Mouse (Mus musculus) CH12.LX (cell line): ENCODE measurements at regions not wholly inside any gene's neighbourhood (a gene's known extent, or its start where the extent isn't known, plus 50 kb on each side); places are given as distances from the start of the nearest gene placed in this dataset.
A peak's percentile ranks its signal among the peaks of the same experiment; 100 is the strongest.

Experiments
- DNase-seq: peaks from one replicate; pipeline ENCODE4 v3.0.0-alpha.2; 2013; ENCODE audit errors: extremely low read depth
- H3K27ac ChIP-seq: 2 replicates; pipeline ENCODE4 v1.5.1; 2012; ENCODE audit warnings: low read depth, mild to moderate bottlenecking, control low read depth, moderate library complexity; ENCODE audit not compliant: insufficient read depth
- H3K27me3 ChIP-seq: replicated peaks from 2 replicates; pipeline ENCODE3; 2012; ENCODE audit warnings: inconsistent platforms
- H3K36me3 ChIP-seq, 2 experiments: replicated peaks in 1 of 2; 2 replicates each; pipeline versions ENCODE3 to v1.6.1; 2012; ENCODE audit warnings: inconsistent platforms in 1 of 2, low read length in 1 of 2, mild to moderate bottlenecking in 1 of 2, mixed read lengths in 1 of 2, moderate library complexity in 1 of 2; ENCODE audit not compliant: control insufficient read depth in 1 of 2, insufficient read depth in 1 of 2
- H3K4me1 ChIP-seq, 2 experiments: 2 replicates each; pipeline ENCODE4 v1.6.1; 2012; ENCODE audit warnings: inconsistent platforms in 1 of 2, moderate library complexity in 1 of 2; ENCODE audit not compliant: insufficient read depth in 2 of 2, control insufficient read depth in 1 of 2
- H3K4me2 ChIP-seq: 2 replicates; pipeline ENCODE4 v1.6.1; 2012; ENCODE audit warnings: low read depth, mild to moderate bottlenecking, control low read depth; ENCODE audit not compliant: poor library complexity, insufficient read depth, severe bottlenecking
- H3K4me3 ChIP-seq, 3 experiments: fragments of 150-350 bp in 1 of 3; sonication (generic) in 1 of 3; replicated peaks in 1 of 3; 2 replicates each; pipeline versions ENCODE3 to v1.5.1; 2011 to 2012; ENCODE audit warnings: low read depth in 2 of 3, low read length in 2 of 3, mild to moderate bottlenecking in 2 of 3, moderate library complexity in 2 of 3, control low read depth in 1 of 3, improper control_type of control experiment in 1 of 3, inconsistent platforms in 1 of 3, mixed read lengths in 1 of 3; ENCODE audit not compliant: poor library complexity in 1 of 3
- H3K79me2 ChIP-seq: replicated peaks from 2 replicates; pipeline ENCODE4 v1.6.1; 2012; ENCODE audit warnings: mild to moderate bottlenecking, moderate library complexity; ENCODE audit not compliant: control insufficient read depth, poor library complexity, insufficient read depth, severe bottlenecking; ENCODE audit errors: extremely low read depth
- H3K9ac ChIP-seq: 2 replicates; pipeline ENCODE4 v1.6.1; 2012; ENCODE audit warnings: low read depth, mild to moderate bottlenecking, control low read depth, moderate library complexity; ENCODE audit not compliant: insufficient read depth
- H3K9me3 ChIP-seq: replicated peaks from 2 replicates; pipeline ENCODE3; 2012; ENCODE audit warnings: low read length, inconsistent platforms, mixed read lengths
- CHD1 ChIP-seq: IDR thresholded peaks from 2 replicates; pipeline ENCODE4 v1.6.1; 2012; ENCODE audit warnings: low read depth, low read length, improper control_type of control experiment, inconsistent platforms
- CHD2 ChIP-seq: IDR thresholded peaks from 2 replicates; pipeline ENCODE4 v1.6.1; 2011; ENCODE audit warnings: low read length, improper control_type of control experiment
- CTCF ChIP-seq, 2 experiments: IDR thresholded peaks in 1 of 2; conservative IDR thresholded peaks in 1 of 2; 2 replicates each; pipeline ENCODE4 v1.5.1; 2011 to 2012; ENCODE audit warnings: low read depth in 2 of 2, low read length in 2 of 2, improper control_type of control experiment in 1 of 2, inconsistent platforms in 1 of 2, mild to moderate bottlenecking in 1 of 2, moderate library complexity in 1 of 2
- E2F4 ChIP-seq: IDR thresholded peaks from 2 replicates; pipeline ENCODE4 v1.6.1; 2011; ENCODE audit warnings: low read depth, low read length, improper control_type of control experiment; ENCODE audit not compliant: insufficient replicate concordance
- ELF1 ChIP-seq: IDR thresholded peaks from 2 replicates; pipeline ENCODE4 v1.6.1; 2014; ENCODE audit warnings: low read depth, mild to moderate bottlenecking, inconsistent platforms, low read length, improper control_type of control experiment
- EP300 ChIP-seq: IDR thresholded peaks from 2 replicates; pipeline ENCODE4 v1.6.1; 2011; ENCODE audit warnings: low read length, improper control_type of control experiment
- ETS1 ChIP-seq: conservative IDR thresholded peaks from 2 replicates; pipeline ENCODE4 v1.6.1; 2012; ENCODE audit warnings: low read depth, mild to moderate bottlenecking, inconsistent platforms, low read length, improper control_type of control experiment, moderate library complexity
- JUND ChIP-seq: conservative IDR thresholded peaks from 2 replicates; pipeline ENCODE4 v1.6.1; 2011; ENCODE audit warnings: low read depth, low read length, improper control_type of control experiment
- MAFK ChIP-seq: IDR thresholded peaks from 2 replicates; pipeline ENCODE4 v1.6.1; 2011; ENCODE audit warnings: low read length, improper control_type of control experiment; ENCODE audit not compliant: insufficient replicate concordance
- MAX ChIP-seq: IDR thresholded peaks from 2 replicates; pipeline ENCODE4 v1.6.1; 2011; ENCODE audit warnings: low read length, improper control_type of control experiment
- MAZ ChIP-seq: IDR thresholded peaks from 2 replicates; pipeline ENCODE4 v1.6.1; 2012; ENCODE audit warnings: low read depth, mild to moderate bottlenecking, inconsistent platforms, low read length, improper control_type of control experiment, moderate library complexity
- MEF2A ChIP-seq: IDR thresholded peaks from 2 replicates; pipeline ENCODE4 v1.6.1; 2014; ENCODE audit warnings: low read depth, mild to moderate bottlenecking, inconsistent platforms, low read length, improper control_type of control experiment, borderline replicate concordance
- MXI1 ChIP-seq: IDR thresholded peaks from 2 replicates; pipeline ENCODE4 v1.6.1; 2011; ENCODE audit warnings: mild to moderate bottlenecking, low read depth, low read length, improper control_type of control experiment
- POLR2AphosphoS2 ChIP-seq: IDR thresholded peaks from 2 replicates; pipeline ENCODE4 v1.6.1; 2011; ENCODE audit warnings: low read depth, low read length, improper control_type of control experiment
- RAD21 ChIP-seq: IDR thresholded peaks from 2 replicates; pipeline ENCODE4 v1.6.1; 2011; ENCODE audit warnings: low read depth, mild to moderate bottlenecking, low read length, improper control_type of control experiment, moderate library complexity
- RCOR1 ChIP-seq: conservative IDR thresholded peaks from 2 replicates; pipeline ENCODE4 v1.6.1; 2012; ENCODE audit warnings: low read depth, mild to moderate bottlenecking, inconsistent platforms, low read length, improper control_type of control experiment
- SIN3A ChIP-seq: IDR thresholded peaks from 2 replicates; pipeline ENCODE4 v1.6.1; 2012; ENCODE audit warnings: low read length, improper control_type of control experiment, inconsistent platforms
- SMC3 ChIP-seq: IDR thresholded peaks from 2 replicates; pipeline ENCODE4 v1.6.1; 2011; ENCODE audit warnings: low read depth, low read length, improper control_type of control experiment
- TBP ChIP-seq: conservative IDR thresholded peaks from 2 replicates; pipeline ENCODE4 v1.6.1; 2011; ENCODE audit warnings: low read depth, low read length, improper control_type of control experiment
- UBTF ChIP-seq: IDR thresholded peaks from 2 replicates; pipeline ENCODE4 v1.6.1; 2012; ENCODE audit warnings: low read depth, mild to moderate bottlenecking, inconsistent platforms, low read length, improper control_type of control experiment, moderate library complexity
- USF1 ChIP-seq: IDR thresholded peaks from 2 replicates; pipeline ENCODE4 v1.6.1; 2014; ENCODE audit warnings: low read depth, mild to moderate bottlenecking, inconsistent platforms, low read length, improper control_type of control experiment
- USF2 ChIP-seq: conservative IDR thresholded peaks from 2 replicates; pipeline ENCODE4 v1.6.1; 2011; ENCODE audit warnings: low read depth, low read length, improper control_type of control experiment
- ZKSCAN1 ChIP-seq: IDR thresholded peaks from 2 replicates; pipeline ENCODE4 v1.6.1; 2012; ENCODE audit warnings: low read depth, inconsistent platforms, low read length, improper control_type of control experiment, borderline replicate concordance
- ZNF384 ChIP-seq: IDR thresholded peaks from 2 replicates; pipeline ENCODE4 v1.6.1; 2012; ENCODE audit warnings: low read depth, low read length, improper control_type of control experiment, inconsistent platforms
- dilution Hi-C: fragments of 300-500 bp; cut with MboI; formaldehyde crosslinking; loops from 2 replicates; pipeline ENCODE4 v1.14.3; 2020; ENCODE audit warnings: low sequenced_read_pairs; ENCODE audit not compliant: extremely low pct_unique_long_range_greater_than_20kb, extremely low pct_ligation_motif_present
- in situ Hi-C: fragments of 300-500 bp; cut with MboI; formaldehyde crosslinking; loops from 3 replicates; pipeline ENCODE4 v1.14.3; 2019; ENCODE audit warnings: low sequenced_read_pairs, low pct_ligation_motif_present, low pct_unique_long_range_greater_than_20kb, mixed read lengths

- TF ChIP-seq ELF1 = no peak
Measured at GRCm38 (mm10) chr14:25371021-25371400, 88.0 kb upstream of the Zmiz1 start (continued).

GRCm38 (mm10) chr14:25371661-25372060 is 87.3 kb upstream of the Zmiz1 start:
- peak; percentile 34 for DNase-seq
- no peak for TF ChIP-seq POLR2AphosphoS2
- no peak for TF ChIP-seq USF1
- TF ChIP-seq MAX = no peak
- TF ChIP-seq MEF2A = no peak
- TF ChIP-seq E2F4 = no peak
- no peak for TF ChIP-seq MAZ
- no peak for TF ChIP-seq CTCF (conservative IDR thresholded peaks at IDR 0.05 in 1 of 2, IDR thresholded peaks at IDR 0.05 in 1 of 2; ENCODE audit: low read depth in 2 of 2, low read length in 2 of 2)
- no peak for TF ChIP-seq CHD2
- no peak for TF ChIP-seq ZKSCAN1
- TF ChIP-seq ZNF384 = no peak
- TF ChIP-seq CHD1 = no peak
- TF ChIP-seq UBTF = no peak
- TF ChIP-seq JUND = no peak
- no peak for TF ChIP-seq ELF1
- TF ChIP-seq RAD21 = no peak
- TF ChIP-seq MAFK = no peak
- TF ChIP-seq MXI1 = no peak
- no peak for TF ChIP-seq SIN3A
- TF ChIP-seq TBP = no peak
- TF ChIP-seq USF2 = no peak
- in situ Hi-C loops (no loop called here), dilution Hi-C loops (no loop called here)
- Histone ChIP-seq H3K9me3 (no peaks in the 10 kb centered on the region), H3K4me1 (peaks cover 17 to 76% of the 10 kb centered on the region in 2 experiments), H3K27me3 (no peaks in the 10 kb centered on the region), H3K4me3 (no peak overlapping the region), H3K9ac (no peak overlapping the region), H3K79me2 (no peaks in the 10 kb centered on the region), H3K27ac (no peak overlapping the region), H3K4me2 (no peak overlapping the region), H3K36me3 (no peaks in the 10 kb centered on the region)

- Histone ChIP-seq H3K79me2 (no peaks in the 10 kb centered on the region), H3K4me3 (no peak overlapping the region), H3K36me3 (no peaks in the 10 kb centered on the region), H3K4me2 (no peak overlapping the region), H3K4me1 (peaks cover 25 to 81% of the 10 kb centered on the region in 2 experiments), H3K9me3 (no peaks in the 10 kb centered on the region), H3K27me3 (no peaks in the 10 kb centered on the region), H3K27ac (no peak overlapping the region), H3K9ac (no peak overlapping the region)
- in situ Hi-C loops = no loop called here
- DNase-seq = no peak
- dilution Hi-C loops = no loop called here
- TF ChIP-seq USF1 = no peak
- TF ChIP-seq CTCF (conservative IDR thresholded peaks at IDR 0.05 in 1 of 2, IDR thresholded peaks at IDR 0.05 in 1 of 2; ENCODE audit: low read depth in 2 of 2, low read length in 2 of 2) = peak in 1 of 2 experiments; percentile 57; a peak in 2 of 4 replicates
- peak; percentile 52 for TF ChIP-seq RAD21
- TF ChIP-seq EP300 = no peak
- no peak for TF ChIP-seq JUND
- TF ChIP-seq SMC3 = peak; percentile 59
- no peak for TF ChIP-seq RCOR1
- no peak for TF ChIP-seq TBP
- no peak for TF ChIP-seq ETS1
- no peak for TF ChIP-seq MAFK
Measured at GRCm38 (mm10) chr14:25372581-25372980, 86.4 kb upstream of the Zmiz1 start.
